Mouse (Mus musculus) embryonic facial prominence, embryonic 13.5 days (tissue): Measurements from ENCODE around the gene Gm7347. TPM values are rescaled to one million over a fixed set of nuclear protein-coding genes. Genes with fewer than 3 reads are reported as not detected.
A peak's percentile ranks its signal among the peaks of the same experiment; 100 is the strongest.
"Not testable (repeated sequence)": the region's sequence is repeated elsewhere in the genome, so short reads cannot be mapped to it uniquely, and the experiment has no call there.

Experiments used
- ATAC-seq: fragments of 200-750 bp; cut with Nextera tagmentation; 2 replicates; pipeline ENCODE4 v1.8.0; 2017; ENCODE audit warnings: low read depth; ENCODE audit not compliant: insufficient number of reproducible peaks, insufficient read depth, low FRiP score, low TSS enrichment
- H3K27ac ChIP-seq: fragments of 300-500 bp; sonication (generic); 2 replicates; pipeline ENCODE4 v1.5.1; 2015; ENCODE audit warnings: moderate library complexity, mild to moderate bottlenecking, inconsistent platforms
- H3K27me3 ChIP-seq: fragments of 300-500 bp; sonication (generic); 2 replicates; pipeline ENCODE4 v1.6.1; 2015; ENCODE audit warnings: mild to moderate bottlenecking, inconsistent platforms
- H3K36me3 ChIP-seq: fragments of 300-500 bp; sonication (generic); 2 replicates; pipeline ENCODE4 v1.6.1; 2015; ENCODE audit warnings: mild to moderate bottlenecking, inconsistent platforms
- H3K4me1 ChIP-seq: fragments of 300-500 bp; sonication (generic); 2 replicates; pipeline ENCODE4 v1.6.1; 2015; ENCODE audit warnings: inconsistent platforms
- H3K4me2 ChIP-seq: fragments of 300-500 bp; sonication (generic); 2 replicates; pipeline ENCODE4 v1.6.1; 2015; ENCODE audit warnings: moderate library complexity, mild to moderate bottlenecking, inconsistent platforms
- H3K4me3 ChIP-seq: fragments of 300-500 bp; sonication (generic); 2 replicates; pipeline ENCODE4 v1.5.1; 2015; ENCODE audit warnings: mild to moderate bottlenecking, inconsistent platforms
- H3K9ac ChIP-seq: fragments of 300-500 bp; sonication (generic); 2 replicates; pipeline ENCODE4 v1.6.1; 2015; ENCODE audit warnings: mild to moderate bottlenecking, inconsistent platforms
- H3K9me3 ChIP-seq: fragments of 300-500 bp; sonication (generic); 2 replicates; pipeline ENCODE4 v1.6.1; 2016; ENCODE audit warnings: inconsistent platforms
- WGBS: fragments of 180-500 bp; shearing (Covaris S2); methylation state at CpG from one replicate; pipeline ENCODE4 v1.1.7; 2015; ENCODE audit warnings: mixed read lengths; 5-methylcytosine and 5-hydroxymethylcytosine counted together
- polyA plus RNA-seq: library from polyadenylated mRNA; unstranded; fragments of >200 nt; fragmentation: Nextera tagmentation; extraction: Ambion mirVana; gene quantifications from 2 replicates; pipeline ENCODE4 v1.2.1, GENCODE M21; 2015

Gm7347 gene
- polyA plus RNA-seq = 0.22 TPM in 1 of 2 replicates, not detected in the other

- ATAC-seq, H3K9ac ChIP-seq, H3K27ac ChIP-seq, H3K4me1 ChIP-seq, H3K9me3 ChIP-seq, H3K27me3 ChIP-seq, H3K4me3 ChIP-seq, H3K36me3 ChIP-seq, H3K4me2 ChIP-seq: not testable (repeated sequence)
- no CpG with 5 or more reads among the region's 2 CpGs for WGBS
These were observed at the start of gene Gm7347 for GRCm38 (mm10) chr5:26058481-26058880. Gene Gm7347, minus strand, starts transcription at chr5:26058581.

DNA sequence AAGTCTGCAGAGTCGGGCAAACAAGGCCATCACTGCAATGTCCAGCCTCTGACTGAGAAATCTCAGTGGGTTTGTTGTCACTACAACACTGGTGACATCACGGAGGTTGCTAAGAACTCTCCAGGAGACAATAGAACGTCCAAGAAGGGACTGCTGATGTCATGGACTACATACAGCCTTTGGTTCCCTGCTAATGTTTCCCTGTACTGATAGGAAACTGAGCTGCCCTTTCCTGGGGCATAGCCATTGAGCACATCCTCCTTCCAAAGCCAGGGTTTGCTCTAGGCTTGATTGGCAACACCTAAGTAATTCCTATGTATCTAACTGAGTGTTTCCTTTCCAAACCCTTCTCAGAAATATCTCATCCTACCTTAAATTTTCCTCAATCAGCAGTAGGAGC is 46.9 kb upstream of the Gm7347 start, which contains the start of gene 5031410I06Rik:
TSS of gene 5031410I06Rik (minus strand) at position 101 of the 400 bp plus-strand sequence.
- not testable (repeated sequence) for H3K9ac ChIP-seq, H3K4me3 ChIP-seq, H3K27me3 ChIP-seq, H3K4me1 ChIP-seq, H3K4me2 ChIP-seq, H3K36me3 ChIP-seq, H3K9me3 ChIP-seq, ATAC-seq, H3K27ac ChIP-seq
- WGBS = no CpG with 5 or more reads among the region's 3 CpGs

GRCm38 (mm10) chr5:26089191-26089590 is 30.8 kb upstream of the Gm7347 start, which contains the start of gene Gm10471:
Gene Gm10471, minus strand, starts transcription at chr5:26089291.
- H3K36me3 ChIP-seq, H3K9me3 ChIP-seq, H3K27ac ChIP-seq, H3K9ac ChIP-seq, H3K4me1 ChIP-seq, H3K4me2 ChIP-seq, H3K4me3 ChIP-seq, ATAC-seq, H3K27me3 ChIP-seq: not testable (repeated sequence)
- 77% methylated on average over 1 of the region's 1 CpGs for WGBS

- H3K27ac ChIP-seq, H3K9me3 ChIP-seq, ATAC-seq, H3K36me3 ChIP-seq, H3K4me2 ChIP-seq, H3K4me1 ChIP-seq, H3K27me3 ChIP-seq, H3K4me3 ChIP-seq, H3K9ac ChIP-seq: not testable (repeated sequence)
These were observed 20.6 kb upstream of the Gm7347 start for GRCm38 (mm10) chr5:26079023-26079422.

DNA sequence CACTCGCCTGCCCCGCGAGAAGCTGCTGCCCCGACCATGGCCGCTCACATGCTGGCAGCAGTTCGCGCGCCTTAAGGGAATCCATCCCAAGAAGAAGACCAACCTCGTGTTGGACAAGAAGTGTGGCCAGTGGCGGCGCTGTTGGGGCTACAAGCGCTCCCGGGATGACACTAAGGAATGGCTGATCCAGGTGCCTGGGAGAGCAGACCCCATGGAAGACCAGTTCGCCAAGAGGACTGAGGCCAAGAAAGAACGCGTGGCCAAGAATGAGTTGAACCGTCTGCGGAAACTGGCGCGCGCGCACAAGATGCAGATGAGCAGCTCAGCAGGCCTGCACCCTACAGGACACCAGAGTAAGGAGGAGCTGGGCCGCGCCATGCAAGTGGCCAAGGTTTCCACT is 12.3 kb upstream of the Gm7347 start:
- 89% methylated on average over 24 of the region's 24 CpGs for WGBS

GRCm38 (mm10) chr5:26039458-26039857 is 18.9 kb downstream of the Gm7347 start, which contains the start of gene Speer4a:
Gene Speer4a, minus strand, starts transcription at chr5:26039558.
- H3K9ac ChIP-seq, ATAC-seq, H3K4me2 ChIP-seq, H3K27ac ChIP-seq, H3K27me3 ChIP-seq, H3K9me3 ChIP-seq, H3K4me3 ChIP-seq, H3K4me1 ChIP-seq, H3K36me3 ChIP-seq: not testable (repeated sequence)
- 69% methylated on average over 2 of the region's 2 CpGs for WGBS

More for the DNA sequence above, 12.3 kb upstream of the Gm7347 start:
- Histone ChIP-seq H3K27me3 (no peaks in the 10 kb centered on the region), H3K9me3 (no peaks in the 10 kb centered on the region), H3K4me2 (no peak overlapping the region), H3K4me3 (no peak overlapping the region), H3K4me1 (no peaks in the 10 kb centered on the region), H3K36me3 (no peaks in the 10 kb centered on the region), H3K9ac (no peak overlapping the region), H3K27ac (no peak overlapping the region)
- no peak for ATAC-seq

- no CpG with 5 or more reads among the region's 3 CpGs for WGBS
- H3K27ac ChIP-seq, H3K4me2 ChIP-seq, ATAC-seq, H3K9ac ChIP-seq, H3K36me3 ChIP-seq, H3K4me3 ChIP-seq, H3K4me1 ChIP-seq, H3K27me3 ChIP-seq, H3K9me3 ChIP-seq: not testable (repeated sequence)
These were observed 35.6 kb downstream of the Gm7347 start, which contains the start of gene Gm5862 for GRCm38 (mm10) chr5:26022816-26023215. Gene Gm5862, minus strand, starts transcription at chr5:26022916.

- H3K4me3 ChIP-seq, H3K4me2 ChIP-seq, H3K9ac ChIP-seq, H3K4me1 ChIP-seq, H3K36me3 ChIP-seq, ATAC-seq, H3K9me3 ChIP-seq, H3K27ac ChIP-seq: not testable (repeated sequence)
- 72% methylated on average over 7 of the region's 7 CpGs for WGBS
- H3K27me3 ChIP-seq = peaks cover 13% of the 10 kb centered on the region
These were observed 50.7 kb downstream of the Gm7347 start for GRCm38 (mm10) chr5:26007697-26008096.

GRCm38 (mm10) chr5:26006937-26007695 is 51.3 kb downstream of the Gm7347 start:
- not testable (repeated sequence) for H3K27ac ChIP-seq, H3K4me1 ChIP-seq, H3K36me3 ChIP-seq, H3K9me3 ChIP-seq
- Histone ChIP-seq H3K4me3 (peak overlapping the region; percentile 28), H3K27me3 (peaks cover 13% of the 10 kb centered on the region), H3K4me2 (peak overlapping the region; percentile 55), H3K9ac (0 out of 2 replicates have a peak overlapping the region, but pooled peaks have one; percentile 1)
- ATAC-seq = peak; percentile 82
- WGBS = 19% methylated on average over 45 of the region's 45 CpGs

- 93% methylated on average over 1 of the region's 2 CpGs for WGBS
- ATAC-seq = not testable (repeated sequence)
- H3K27me3 ChIP-seq = peaks cover 13% of the 10 kb centered on the region
These were observed 53.7 kb downstream of the Gm7347 start, which contains the start of gene Gm1979 for GRCm38 (mm10) chr5:26004698-26005097. Gene Gm1979, minus strand, starts transcription at chr5:26004798.

More at GRCm38 (mm10) chr5:26004698-26005097, 53.7 kb downstream of the Gm7347 start, which contains the start of gene Gm1979:
- not testable (repeated sequence) for H3K27ac ChIP-seq, H3K4me2 ChIP-seq, H3K9ac ChIP-seq, H3K4me3 ChIP-seq, H3K9me3 ChIP-seq, H3K36me3 ChIP-seq, H3K4me1 ChIP-seq
